Mouse (Mus musculus) liver, postnatal 0 days (tissue): ENCODE results near the gene Gm19345.

ENCODE experiments used
- CTCF ChIP-seq: sonication (generic); IDR thresholded peaks from 2 replicates; pipeline ENCODE4 v1.5.1; 2016; ENCODE audit warnings: antibody characterized with exemption, low read depth
- EP300 ChIP-seq: IDR thresholded peaks from 2 replicates; pipeline ENCODE4 v1.6.1; 2016; ENCODE audit warnings: antibody characterized with exemption, low read depth, mild to moderate bottlenecking

DNA sequence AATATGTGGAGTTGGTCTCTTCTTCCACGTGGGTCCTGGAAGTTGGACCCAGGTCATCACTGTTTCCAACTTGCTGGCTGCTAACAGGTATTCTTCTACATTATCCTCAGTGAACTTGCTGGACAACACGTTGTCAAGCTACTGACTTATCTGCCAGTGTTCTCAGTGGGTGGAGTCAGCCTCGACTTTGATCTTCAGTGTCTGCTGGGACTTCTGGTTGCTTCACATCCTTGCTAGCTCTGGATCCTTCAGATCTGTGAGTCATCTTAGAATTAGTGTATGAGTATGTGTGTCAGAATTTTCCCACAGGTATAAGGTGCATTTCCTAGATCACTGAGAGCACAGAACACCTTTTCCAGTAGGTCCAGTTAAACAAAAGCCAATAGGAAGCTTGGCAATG is 15.0 kb upstream of the Gm19345 start:
- TF ChIP-seq CTCF: no peak
- TF ChIP-seq EP300: no peak
